Mouse (Mus musculus) MEL (cell line): ENCODE measurements around the gene Atp5s. TPM values are rescaled to one million over a fixed set of nuclear protein-coding genes. Genes with fewer than 3 reads are reported as not detected.

ENCODE experiments used
- DNase-seq: peaks from one replicate; pipeline ENCODE4 v3.0.0; 2011; ENCODE audit warnings: low read depth, low spot score
- H3K27ac ChIP-seq: 2 replicates; pipeline ENCODE4 v1.5.1; 2012; ENCODE audit warnings: low read depth, mild to moderate bottlenecking, control low read depth, low read length, moderate library complexity; ENCODE audit not compliant: control insufficient read depth
- H3K27me3 ChIP-seq, 2 experiments: fragments of 150-350 bp in 1 of 2; sonication (generic) in 1 of 2; 2 replicates each; pipeline ENCODE4 v1.6.1; 2012; ENCODE audit warnings: low read length in 2 of 2, mild to moderate bottlenecking in 2 of 2, improper control_type of control experiment in 1 of 2, moderate library complexity in 1 of 2; ENCODE audit not compliant: insufficient read depth in 2 of 2, control insufficient read depth in 1 of 2
- H3K36me3 ChIP-seq, 2 experiments: 2 replicates each; pipeline ENCODE4 v1.6.1; 2012 to 2014; ENCODE audit warnings: low read length in 2 of 2, improper control_type of control experiment in 1 of 2, inconsistent platforms in 1 of 2, mild to moderate bottlenecking in 1 of 2; ENCODE audit not compliant: insufficient read depth in 2 of 2, control insufficient read depth in 1 of 2
- H3K4me1 ChIP-seq, 2 experiments: fragments of 150-350 bp in 1 of 2; sonication (generic) in 1 of 2; 2 replicates each; pipeline ENCODE4 v1.6.1; 2012; ENCODE audit warnings: low read length in 2 of 2, improper control_type of control experiment in 1 of 2, mild to moderate bottlenecking in 1 of 2; ENCODE audit not compliant: insufficient read depth in 2 of 2, control insufficient read depth in 1 of 2
- H3K4me3 ChIP-seq, 2 experiments: fragments of 150-350 bp in 1 of 2; sonication (generic) in 1 of 2; 2 replicates each; pipeline ENCODE4 v1.5.1; 2012; ENCODE audit warnings: low read depth in 2 of 2, low read length in 2 of 2, mild to moderate bottlenecking in 2 of 2, moderate library complexity in 2 of 2, control low read depth in 1 of 2, improper control_type of control experiment in 1 of 2; ENCODE audit not compliant: control insufficient read depth in 1 of 2, insufficient read depth in 1 of 2
- H3K79me2 ChIP-seq: 2 replicates; pipeline ENCODE4 v1.6.1; 2012; ENCODE audit warnings: mild to moderate bottlenecking, low read length, moderate library complexity; ENCODE audit not compliant: control insufficient read depth, poor library complexity, insufficient read depth
- H3K9ac ChIP-seq: 2 replicates; pipeline ENCODE4 v1.6.1; 2012; ENCODE audit warnings: low read depth, mild to moderate bottlenecking, control low read depth, low read length, moderate library complexity; ENCODE audit not compliant: control insufficient read depth, poor library complexity, severe bottlenecking
- H3K9me3 ChIP-seq: fragments of 150-350 bp; sonication (generic); replicated peaks from 2 replicates; pipeline ENCODE4 v1.6.1; 2012; ENCODE audit warnings: mild to moderate bottlenecking, low read length, improper control_type of control experiment, moderate library complexity; ENCODE audit not compliant: insufficient read depth
- CHD1 ChIP-seq: IDR thresholded peaks from 2 replicates; pipeline ENCODE4 v1.6.1; 2012; ENCODE audit warnings: low read depth, mild to moderate bottlenecking, inconsistent platforms, low read length, improper control_type of control experiment
- CHD2 ChIP-seq: IDR thresholded peaks from 2 replicates; pipeline ENCODE4 v1.6.1; 2011; ENCODE audit warnings: low read length, improper control_type of control experiment
- E2F4 ChIP-seq: IDR thresholded peaks from 2 replicates; pipeline ENCODE4 v1.6.1; 2011; ENCODE audit warnings: low read depth, low read length, improper control_type of control experiment, borderline replicate concordance
- EP300 ChIP-seq, 2 experiments: IDR thresholded peaks; 2 replicates each; pipeline ENCODE4 v1.6.1; 2011; ENCODE audit warnings: improper control_type of control experiment in 2 of 2, low read length in 2 of 2, low read depth in 1 of 2, mild to moderate bottlenecking in 1 of 2
- ETS1 ChIP-seq: IDR thresholded peaks from 2 replicates; pipeline ENCODE4 v1.6.1; 2012; ENCODE audit warnings: low read depth, mild to moderate bottlenecking, inconsistent platforms, low read length, improper control_type of control experiment, moderate library complexity
- HCFC1 ChIP-seq: IDR thresholded peaks from 2 replicates; pipeline ENCODE4 v1.6.1; 2012; ENCODE audit warnings: low read depth, mild to moderate bottlenecking, inconsistent platforms, low read length, improper control_type of control experiment, moderate library complexity
- JUND ChIP-seq: IDR thresholded peaks from 2 replicates; pipeline ENCODE4 v1.6.1; 2011; ENCODE audit warnings: low read depth, mild to moderate bottlenecking, improper control_type of control experiment, low read length
- MAZ ChIP-seq: IDR thresholded peaks from 2 replicates; pipeline ENCODE4 v1.6.1; 2012; ENCODE audit warnings: low read depth, mild to moderate bottlenecking, inconsistent platforms, low read length, improper control_type of control experiment
- MYB ChIP-seq: IDR thresholded peaks from 2 replicates; pipeline ENCODE4 v1.6.1; 2011; ENCODE audit warnings: mild to moderate bottlenecking, low read depth, low read length, improper control_type of control experiment
- NRF1 ChIP-seq: IDR thresholded peaks from 2 replicates; pipeline ENCODE4 v1.6.1; 2014; ENCODE audit warnings: low read depth, mild to moderate bottlenecking, inconsistent platforms, low read length, improper control_type of control experiment, moderate library complexity; ENCODE audit not compliant: poor library complexity, insufficient read depth, severe bottlenecking
- POLR2AphosphoS2 ChIP-seq: IDR thresholded peaks from 2 replicates; pipeline ENCODE4 v1.6.1; 2011; ENCODE audit warnings: low read length, improper control_type of control experiment
- POLR2AphosphoS5 ChIP-seq: IDR thresholded peaks from 2 replicates; pipeline ENCODE4 v1.6.1; 2012; ENCODE audit warnings: low read depth, borderline replicate concordance, mild to moderate bottlenecking, inconsistent platforms, low read length, moderate library complexity, mixed read lengths
- SIN3A ChIP-seq: IDR thresholded peaks from 2 replicates; pipeline ENCODE4 v1.6.1; 2012; ENCODE audit warnings: low read length, improper control_type of control experiment, inconsistent platforms
- SMC3 ChIP-seq: IDR thresholded peaks from 2 replicates; pipeline ENCODE4 v1.6.1; 2011; ENCODE audit warnings: low read depth, low read length, improper control_type of control experiment
- TAL1 ChIP-seq: IDR thresholded peaks from 2 replicates; pipeline ENCODE4 v1.6.1; 2012; ENCODE audit warnings: mild to moderate bottlenecking, inconsistent platforms, low read length, moderate library complexity, mixed read lengths
- TBP ChIP-seq: IDR thresholded peaks from 2 replicates; pipeline ENCODE4 v1.8.0; 2011; ENCODE audit warnings: low read depth, low read length, improper control_type of control experiment
- USF1 ChIP-seq: IDR thresholded peaks from 2 replicates; pipeline ENCODE4 v1.6.1; 2014; ENCODE audit warnings: low read depth, mild to moderate bottlenecking, inconsistent platforms, low read length, improper control_type of control experiment, moderate library complexity
- USF2 ChIP-seq, 2 experiments: IDR thresholded peaks; 2 replicates each; pipeline ENCODE4 v1.6.1; 2011 to 2012; ENCODE audit warnings: improper control_type of control experiment in 2 of 2, low read length in 2 of 2, borderline replicate concordance in 1 of 2, inconsistent platforms in 1 of 2, low read depth in 1 of 2, mild to moderate bottlenecking in 1 of 2; ENCODE audit not compliant: insufficient read depth in 1 of 2
- ZNF384 ChIP-seq: IDR thresholded peaks from 2 replicates; pipeline ENCODE4 v1.6.1; 2012; ENCODE audit warnings: low read depth, mild to moderate bottlenecking, inconsistent platforms, low read length, improper control_type of control experiment
- polyA plus RNA-seq, 2 experiments: library from polyadenylated mRNA; stranded (reverse) in 1 of 2; unstranded in 1 of 2; fragments of >175 nt in 1 of 2; fragments of >200 nt in 1 of 2; gene quantifications; 2 replicates each; pipeline versions ENCODE4 v1.2.1 to v1.2.4; 2012; ENCODE audit warnings: low replicate concordance in 2 of 2, low read depth in 1 of 2; ENCODE audit not compliant: insufficient read length in 2 of 2, insufficient read depth in 1 of 2, missing spikeins in 1 of 2
- total RNA-seq: library from RNA; depleted of rRNA; stranded (reverse); fragments of 300-350 nt; gene quantifications from 2 replicates; pipeline ENCODE4 v1.2.3, GENCODE M21; 2012

Atp5s gene
- total and polyA plus RNA-seq, 3 experiments: 12.7 to 13.7 TPM; not detected in 1

GRCm38 (mm10) chr12:69704799-69705458 lies 19.8 kb upstream of the Atp5s start:
- DNase-seq: no peak
- Histone ChIP-seq H3K27me3 (no peaks in the 10 kb centered on the region), H3K79me2 (no peaks in the 10 kb centered on the region), H3K36me3 (peaks cover 0 to 6% of the 10 kb centered on the region in 2 experiments; a peak in 2 of 4 replicates), H3K9me3 (no peaks in the 10 kb centered on the region), H3K27ac (no peak overlapping the region), H3K4me1 (no peaks in the 10 kb centered on the region), H3K9ac (no peak overlapping the region), H3K4me3 (no peak overlapping the region)
- TF ChIP-seq SMC3 (no peak), USF1 (no peak), POLR2AphosphoS5 (no peak), MAZ (no peak), SIN3A (no peak), TAL1 (no peak), TBP (no peak), ZNF384 (no peak), EP300 (IDR thresholded peaks at IDR 0.05; ENCODE audit: low read depth in 1 of 2, low read length in 2 of 2) (no peak), CHD1 (no peak), HCFC1 (no peak), POLR2AphosphoS2 (no peak), USF2 (IDR thresholded peaks at IDR 0.05; ENCODE audit: borderline replicate concordance in 1 of 2, insufficient read depth in 1 of 2, low read depth in 1 of 2, low read length in 2 of 2) (no peak), MYB (no peak), JUND (no peak), ETS1 (no peak), CHD2 (no peak), NRF1 (no peak)

- Histone ChIP-seq H3K27ac (no peak overlapping the region), H3K4me1 (no peaks in the 10 kb centered on the region), H3K36me3 (peaks cover 0 to 2% of the 10 kb centered on the region in 2 experiments; a peak in 3 of 4 replicates), H3K27me3 (no peaks in the 10 kb centered on the region), H3K79me2 (no peaks in the 10 kb centered on the region), H3K4me3 (no peak overlapping the region), H3K9ac (no peak overlapping the region), H3K9me3 (no peaks in the 10 kb centered on the region)
- DNase-seq: no peak
- TF ChIP-seq E2F4 (no peak), ZNF384 (0 out of 2 replicates have a peak, but pooled peaks have one; percentile 12)
Observed at GRCm38 (mm10) chr12:69713628-69714027, 11.1 kb upstream of the Atp5s start.
